Mouse (Mus musculus): ENCODE results near the gene Baz2b. TPM values are rescaled to one million over a fixed set of nuclear protein-coding genes. Genes with fewer than 3 reads are reported as not detected.

The Baz2b gene
- polyA plus RNA-seq, 1 experiment from 2014 or later: 57.2 TPM

- TF ChIP-seq CTCF (IDR thresholded peaks at IDR 0.05; ENCODE audit: low read depth): no peak
- DNase-seq (no peak), ATAC-seq (ENCODE audit: insufficient read depth) (no peak)
- no peak overlapping the region for H3K9ac ChIP-seq
- H3K4me2 ChIP-seq: no peak overlapping the region
- no peaks in the 10 kb centered on the region for H3K27me3 ChIP-seq (ENCODE audit: insufficient read depth, low read length)
- no peaks in the 10 kb centered on the region for H3K9me3 ChIP-seq (ENCODE audit: low read depth, low read length)
- peaks cover 46% of the 10 kb centered on the region for H3K36me3 ChIP-seq (ENCODE audit: insufficient read depth)
- H3K4me1 ChIP-seq (ENCODE audit: insufficient read depth): no peaks in the 10 kb centered on the region
- H3K4me3 ChIP-seq (ENCODE audit: low read depth, low read length): no peak overlapping the region
- WGBS: 88% methylated on average over 2 of the region's 2 CpGs
- no peak overlapping the region for H3K27ac ChIP-seq (ENCODE audit: low read depth)
Observed at GRCm38 (mm10) chr2:59960495-59960772, 249.2 kb downstream of the Baz2b start.

- Histone ChIP-seq H3K27me3 (ENCODE audit: insufficient read depth, low read length) (no peaks in the 10 kb centered on the region), H3K27ac (ENCODE audit: low read depth) (no peak overlapping the region), H3K36me3 (ENCODE audit: insufficient read depth) (peaks cover 46% of the 10 kb centered on the region), H3K9me3 (ENCODE audit: low read depth, low read length) (no peaks in the 10 kb centered on the region), H3K4me1 (ENCODE audit: insufficient read depth) (no peaks in the 10 kb centered on the region), H3K4me3 (ENCODE audit: low read depth, low read length) (no peak overlapping the region), H3K4me2 (no peak overlapping the region), H3K9ac (no peak overlapping the region)
- DNase-seq (no peak), ATAC-seq (ENCODE audit: insufficient read depth) (no peak)
- no peak for TF ChIP-seq CTCF (IDR thresholded peaks at IDR 0.05; ENCODE audit: low read depth)
- WGBS: 75% methylated on average over 14 of the region's 14 CpGs
Observed at GRCm38 (mm10) chr2:59959668-59960494, 249.8 kb downstream of the Baz2b start.

GRCm38 (mm10) chr2:59958543-59958942 is 251.1 kb downstream of the Baz2b start:
- no peak overlapping the region for H3K4me2 ChIP-seq

GRCm38 (mm10) chr2:59955916-59956315 is 253.7 kb downstream of the Baz2b start:
- Histone ChIP-seq H3K9ac (no peak overlapping the region), H3K4me1 (ENCODE audit: insufficient read depth) (no peaks in the 10 kb centered on the region), H3K4me2 (no peak overlapping the region), H3K4me3 (ENCODE audit: low read depth, low read length) (no peak overlapping the region), H3K36me3 (ENCODE audit: insufficient read depth) (peaks cover 46% of the 10 kb centered on the region), H3K27me3 (ENCODE audit: insufficient read depth, low read length) (no peaks in the 10 kb centered on the region), H3K27ac (ENCODE audit: low read depth) (no peak overlapping the region), H3K9me3 (ENCODE audit: low read depth, low read length) (no peaks in the 10 kb centered on the region)
- ATAC-seq (ENCODE audit: insufficient read depth): no peak
- no peak for TF ChIP-seq CTCF (IDR thresholded peaks at IDR 0.05; ENCODE audit: low read depth)
- WGBS: 84% methylated on average over 7 of the region's 7 CpGs
- DNase-seq: no peak

More at GRCm38 (mm10) chr2:59958543-59958942, 251.1 kb downstream of the Baz2b start:
- TF ChIP-seq CTCF (IDR thresholded peaks at IDR 0.05; ENCODE audit: low read depth): no peak
- peak; percentile 38; the same call in 1 of the 2 replicates for ATAC-seq (ENCODE audit: insufficient read depth)
- peaks cover 53% of the 10 kb centered on the region for H3K36me3 ChIP-seq (ENCODE audit: insufficient read depth)
- 41% methylated on average over 6 of the region's 6 CpGs for WGBS
- peak overlapping the region; percentile 36; the same call in 1 of the 2 replicates for H3K27ac ChIP-seq (ENCODE audit: low read depth)
- H3K9me3 ChIP-seq (ENCODE audit: low read depth, low read length): no peaks in the 10 kb centered on the region
- no peak overlapping the region for H3K9ac ChIP-seq
- no peaks in the 10 kb centered on the region for H3K4me1 ChIP-seq (ENCODE audit: insufficient read depth)
- no peak overlapping the region for H3K4me3 ChIP-seq (ENCODE audit: low read depth, low read length)
- no peaks in the 10 kb centered on the region for H3K27me3 ChIP-seq (ENCODE audit: insufficient read depth, low read length)
- DNase-seq: peak; percentile 90

GRCm38 (mm10) chr2:59954791-59955190 is 254.8 kb downstream of the Baz2b start:
- no peak overlapping the region for H3K4me3 ChIP-seq (ENCODE audit: low read depth, low read length)
- H3K9ac ChIP-seq: no peak overlapping the region
- DNase-seq (no peak), ATAC-seq (ENCODE audit: insufficient read depth) (no peak)
- WGBS: 76% methylated on average over 3 of the region's 3 CpGs
- H3K4me2 ChIP-seq: no peak overlapping the region
- no peaks in the 10 kb centered on the region for H3K9me3 ChIP-seq (ENCODE audit: low read depth, low read length)
- H3K36me3 ChIP-seq (ENCODE audit: insufficient read depth): peaks cover 43% of the 10 kb centered on the region
- no peak overlapping the region for H3K27ac ChIP-seq (ENCODE audit: low read depth)
- no peaks in the 10 kb centered on the region for H3K4me1 ChIP-seq (ENCODE audit: insufficient read depth)
- H3K27me3 ChIP-seq (ENCODE audit: insufficient read depth, low read length): no peaks in the 10 kb centered on the region
- no peak for TF ChIP-seq CTCF (IDR thresholded peaks at IDR 0.05; ENCODE audit: low read depth)

- Histone ChIP-seq H3K4me1 (ENCODE audit: insufficient read depth) (no peaks in the 10 kb centered on the region), H3K4me2 (no peak overlapping the region), H3K36me3 (ENCODE audit: insufficient read depth) (peaks cover 38% of the 10 kb centered on the region), H3K27ac (ENCODE audit: low read depth) (no peak overlapping the region), H3K9ac (no peak overlapping the region), H3K27me3 (ENCODE audit: insufficient read depth, low read length) (no peaks in the 10 kb centered on the region), H3K9me3 (ENCODE audit: low read depth, low read length) (no peaks in the 10 kb centered on the region), H3K4me3 (ENCODE audit: low read depth, low read length) (no peak overlapping the region)
- TF ChIP-seq CTCF (IDR thresholded peaks at IDR 0.05; ENCODE audit: low read depth): no peak
- ATAC-seq (ENCODE audit: insufficient read depth): no peak
- no peak for DNase-seq
- WGBS: 92% methylated on average over 13 of the region's 13 CpGs
Observed at GRCm38 (mm10) chr2:59952286-59953014, 257.2 kb downstream of the Baz2b start.

GRCm38 (mm10) chr2:59951706-59952105 is 257.9 kb downstream of the Baz2b start:
- Histone ChIP-seq H3K4me1 (ENCODE audit: insufficient read depth) (no peaks in the 10 kb centered on the region), H3K27me3 (ENCODE audit: insufficient read depth, low read length) (no peaks in the 10 kb centered on the region), H3K9me3 (ENCODE audit: low read depth, low read length) (no peaks in the 10 kb centered on the region), H3K27ac (ENCODE audit: low read depth) (no peak overlapping the region), H3K9ac (no peak overlapping the region), H3K36me3 (ENCODE audit: insufficient read depth) (peaks cover 35% of the 10 kb centered on the region), H3K4me3 (ENCODE audit: low read depth, low read length) (no peak overlapping the region), H3K4me2 (no peak overlapping the region)
- DNase-seq (no peak), ATAC-seq (ENCODE audit: insufficient read depth) (no peak)
- 88% methylated on average over 8 of the region's 8 CpGs for WGBS
- no peak for TF ChIP-seq CTCF (IDR thresholded peaks at IDR 0.05; ENCODE audit: low read depth)
